Mouse (Mus musculus): ENCODE data around the gene Hist1h4b.

Gene Hist1h4b

DNA sequence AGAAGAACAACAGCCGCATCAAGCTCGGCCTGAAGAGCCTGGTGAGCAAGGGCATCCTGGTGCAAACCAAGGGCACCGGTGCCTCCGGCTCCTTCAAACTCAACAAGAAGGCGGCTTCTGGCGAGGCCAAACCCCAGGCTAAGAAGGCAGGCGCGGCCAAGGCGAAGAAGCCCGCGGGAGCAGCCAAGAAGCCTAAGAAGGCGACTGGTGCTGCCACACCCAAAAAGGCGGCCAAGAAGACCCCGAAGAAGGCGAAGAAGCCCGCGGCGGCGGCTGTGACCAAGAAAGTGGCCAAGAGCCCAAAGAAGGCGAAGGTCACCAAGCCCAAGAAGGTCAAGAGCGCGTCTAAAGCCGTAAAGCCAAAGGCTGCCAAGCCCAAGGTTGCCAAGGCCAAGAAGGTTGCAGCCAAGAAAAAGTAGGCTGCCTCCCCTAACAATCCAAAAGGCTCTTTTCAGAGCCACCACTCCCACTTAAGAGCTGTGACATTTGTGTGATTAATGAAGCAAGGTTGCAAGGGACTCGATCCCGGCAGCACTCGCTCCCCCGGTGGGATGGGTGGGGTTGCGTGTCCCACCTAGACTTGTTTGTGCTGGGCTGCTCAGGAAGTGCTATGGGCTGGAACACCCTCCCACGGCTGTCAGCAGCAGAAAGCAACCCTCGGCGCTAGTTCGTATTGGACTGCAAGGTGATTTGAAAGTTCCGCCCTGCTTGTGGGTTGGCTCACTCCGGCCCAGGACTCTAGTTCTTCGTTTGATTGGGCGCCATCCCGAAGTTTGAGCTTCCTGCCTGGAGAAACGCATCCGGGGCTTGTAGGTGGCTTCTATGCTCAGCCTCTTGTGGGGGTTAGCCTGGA is 17.5 kb upstream of the Hist1h4b start:
- in situ Hi-C loops (cut with MboI, MseI), result loop anchor here (25.0 kb wide), 1 partner anchor 1952 kb away; the partner anchor contains the start of genes Hist1h1b, Hist1h2an, Hist1h2bp and Hist1h3i

GRCm38 (mm10) chr13:23739922-23740252 is 16.9 kb upstream of the Hist1h4b start:
- in situ Hi-C loops (cut with MboI, MseI), result loop anchor here (10.0 to 25.0 kb wide), 2 partner anchors 1705 to 1953 kb away; partner anchors contain the start of genes Hist1h1b, Hist1h2ah, Hist1h2an and Hist1h2bk

DNA sequence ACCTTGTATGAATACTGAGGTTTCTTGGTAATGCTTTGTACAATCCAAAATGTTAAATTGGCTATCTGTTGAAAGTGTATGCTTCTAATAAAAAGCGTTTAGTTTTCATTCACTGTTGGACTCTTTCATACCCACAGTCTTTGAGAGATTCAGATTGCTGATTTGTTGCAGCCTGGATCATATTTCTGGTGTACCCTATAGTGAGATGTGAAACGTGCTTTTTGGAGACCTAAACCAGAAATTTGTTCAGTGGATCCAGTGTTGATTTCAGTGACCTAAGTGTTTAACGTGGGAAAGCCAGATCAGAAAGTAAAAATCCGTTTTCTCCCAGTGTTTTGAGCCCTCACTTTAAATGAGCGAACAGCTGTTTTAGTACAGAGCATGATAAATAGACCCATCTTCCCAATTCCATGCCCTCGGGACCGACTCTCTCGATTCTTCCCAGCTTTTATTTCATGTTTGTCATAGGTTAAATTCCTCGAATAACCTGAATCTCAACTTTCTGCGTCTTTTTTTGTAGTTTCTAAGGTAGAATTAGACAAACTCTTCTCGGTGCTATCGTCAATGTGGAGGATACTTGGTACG is 16.5 kb upstream of the Hist1h4b start:
- in situ Hi-C loops (cut with MboI, MseI), result loop anchor here (10.0 to 25.0 kb wide), 2 partner anchors 1706 to 1953 kb away; partner anchors contain the start of genes Hist1h1b, Hist1h2ah, Hist1h2an and Hist1h2bk

- in situ Hi-C loops (cut with MboI, MseI), result loop anchor here (10.0 to 25.0 kb wide), 2 partner anchors 1706 to 1954 kb away; partner anchors contain the start of genes Hist1h1b, Hist1h2ah, Hist1h2an and Hist1h2bk
Measured at GRCm38 (mm10) chr13:23740910-23741309, 15.9 kb upstream of the Hist1h4b start.

- in situ Hi-C loops (cut with MboI, MseI), result loop anchor here (10.0 to 25.0 kb wide), 2 partner anchors 1707 to 1955 kb away; partner anchors contain the start of genes Hist1h1b, Hist1h2ah, Hist1h2an and Hist1h2bk
Measured at GRCm38 (mm10) chr13:23742007-23742406, 14.8 kb upstream of the Hist1h4b start.

DNA sequence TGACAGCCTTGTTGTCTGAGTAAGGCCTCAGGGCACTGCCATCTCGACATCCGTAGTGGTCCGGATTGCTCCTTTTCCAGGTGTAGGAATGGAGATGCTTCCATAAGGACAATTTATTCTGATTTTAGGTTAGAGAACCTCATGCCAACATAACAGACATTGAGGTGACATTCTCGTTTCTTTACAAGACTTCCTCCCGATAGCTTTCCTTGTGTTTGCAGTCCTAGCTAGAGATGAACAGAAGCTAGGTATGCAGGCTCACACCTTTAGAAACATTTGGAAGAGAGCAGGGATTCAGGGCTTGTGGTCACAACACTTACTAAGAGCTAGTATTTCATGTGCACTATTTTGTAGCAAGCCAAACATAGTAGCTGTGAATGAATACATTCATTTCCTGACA is 13.6 kb upstream of the Hist1h4b start:
- in situ Hi-C loops (cut with MboI, MseI), result loop anchor here (10.0 to 25.0 kb wide), 2 partner anchors 1708 to 1956 kb away; partner anchors contain the start of genes Hist1h1b, Hist1h2ah, Hist1h2an and Hist1h2bk

GRCm38 (mm10) chr13:23743963-23744362 is 12.8 kb upstream of the Hist1h4b start:
- in situ Hi-C loops (cut with MboI, MseI), result loop anchor here (10.0 to 25.0 kb wide), 2 partner anchors 1709 to 1957 kb away; partner anchors contain the start of genes Hist1h1b, Hist1h2ah, Hist1h2an and Hist1h2bk

- in situ Hi-C loops (cut with MboI, MseI), result loop anchor here (5.0 to 25.0 kb wide), 3 partner anchors 162 to 1957 kb away; partner anchors contain the start of genes Hist1h1b, Hist1h2ah, Hist1h2an and Hist1h2bk
Measured at GRCm38 (mm10) chr13:23744421-23745380, 12.1 kb upstream of the Hist1h4b start.

DNA sequence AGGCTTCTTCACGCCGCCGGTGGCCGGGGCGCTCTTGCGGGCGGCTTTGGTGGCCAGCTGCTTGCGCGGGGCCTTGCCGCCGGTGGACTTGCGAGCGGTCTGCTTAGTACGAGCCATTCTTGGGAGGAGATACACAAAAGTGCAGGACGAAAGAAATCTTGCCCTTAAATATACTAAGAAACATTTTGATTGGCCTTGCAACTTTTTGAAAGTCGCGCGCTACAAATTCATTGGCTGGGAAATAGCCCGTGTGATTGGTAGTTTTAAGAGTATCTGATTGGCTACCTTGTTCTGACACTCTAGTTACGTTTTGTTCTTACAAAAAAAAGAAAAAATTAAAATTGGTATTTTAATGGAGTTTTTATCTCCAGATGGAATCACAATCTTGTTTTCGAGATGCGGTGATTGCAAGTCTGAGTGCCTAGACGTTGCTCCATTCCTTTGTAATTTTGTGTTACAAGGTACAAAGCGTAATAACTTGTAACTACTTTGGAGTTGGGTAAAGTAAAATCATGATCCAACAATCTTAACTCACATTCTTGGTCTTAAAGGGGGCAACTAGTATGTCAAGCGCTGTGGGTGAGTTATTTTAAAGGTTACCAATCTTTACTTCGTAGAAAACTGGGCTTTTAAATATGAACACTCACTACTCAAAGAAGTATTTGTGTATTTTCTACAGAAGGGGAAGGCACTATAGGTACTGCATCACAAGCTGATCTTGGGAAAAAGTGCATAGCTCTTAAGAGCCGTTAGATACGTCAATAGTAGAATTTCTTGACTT is 11.2 kb upstream of the Hist1h4b start, which contains the start of gene Hist1h3c:
Hist1h3c (minus strand) TSS at position 222 of the 781 bp plus-strand sequence.
- in situ Hi-C loops (cut with MboI, MseI), result loop anchor here (5.0 to 25.0 kb wide), 3 partner anchors 163 to 1958 kb away; partner anchors contain the start of genes Hist1h1b, Hist1h2ah, Hist1h2an and Hist1h2bk

GRCm38 (mm10) chr13:23746201-23747080 is 10.4 kb upstream of the Hist1h4b start, which contains the start of gene Hist1h2bb:
Gene Hist1h2bb, plus strand, starts transcription at chr13:23746734.
- in situ Hi-C loops (cut with MboI, MseI), result loop anchor here (5.0 to 25.0 kb wide), 3 partner anchors 164 to 1959 kb away; partner anchors contain the start of genes Hist1h1b, Hist1h2ah, Hist1h2an and Hist1h2bk

- in situ Hi-C loops (cut with MboI, MseI), result loop anchor here (5.0 to 25.0 kb wide), 3 partner anchors 165 to 1960 kb away; partner anchors contain the start of genes Hist1h1b, Hist1h2ah, Hist1h2an and Hist1h2bk
Measured at GRCm38 (mm10) chr13:23747081-23747891, 9.5 kb upstream of the Hist1h4b start.

DNA sequence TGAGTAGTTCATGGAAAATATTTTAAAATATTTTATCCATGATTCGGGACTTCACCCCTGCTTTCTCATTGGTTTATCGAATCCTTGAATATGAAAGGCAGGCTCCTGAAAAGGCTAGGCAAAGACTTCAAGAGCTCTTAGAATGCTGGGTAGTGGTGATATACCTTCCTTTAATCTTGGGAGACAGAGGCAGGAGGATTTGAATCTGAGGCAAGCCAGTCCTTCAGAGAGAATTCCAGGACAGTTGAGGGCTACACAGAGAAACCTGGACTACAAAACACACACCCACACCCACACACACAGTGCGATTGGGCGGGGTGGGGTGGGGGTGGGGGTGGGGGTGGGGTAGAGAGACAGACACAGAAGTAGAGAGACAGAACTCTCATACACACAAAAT is 8.9 kb upstream of the Hist1h4b start:
- in situ Hi-C loops (cut with MboI, MseI), result loop anchor here (5.0 to 25.0 kb wide), 3 partner anchors 166 to 1961 kb away; partner anchors contain the start of genes Hist1h1b, Hist1h2ah, Hist1h2an and Hist1h2bk

DNA sequence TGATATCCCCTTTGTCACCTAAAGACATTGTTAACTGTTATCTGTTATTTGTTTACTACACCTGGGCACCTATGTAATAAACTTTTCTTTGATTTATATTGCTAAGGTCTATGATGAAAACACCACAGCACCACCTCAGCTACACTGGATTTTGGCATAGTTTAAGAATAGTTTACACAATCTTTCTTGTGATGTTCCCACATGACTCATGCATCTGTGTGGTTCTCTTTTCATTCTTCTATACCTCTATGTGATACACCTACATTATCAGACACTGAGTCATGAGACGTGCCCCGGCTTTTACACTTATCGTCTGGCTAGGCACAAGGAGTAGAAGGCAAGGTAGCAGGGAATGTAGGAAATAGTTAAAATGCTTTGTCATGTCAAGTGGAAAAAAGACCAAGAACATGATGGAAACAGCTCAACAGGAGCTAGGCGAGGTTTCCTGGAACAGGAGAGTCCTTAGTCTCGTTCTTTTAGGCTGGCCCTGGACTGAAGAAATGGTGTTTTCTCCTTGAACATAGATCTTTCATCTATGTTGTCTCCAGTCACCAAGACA is 7.2 kb upstream of the Hist1h4b start:
- in situ Hi-C loops (cut with MboI, MseI), result loop anchor here (5.0 to 25.0 kb wide), 5 partner anchors 167 to 1962 kb away; partner anchors contain the start of genes Hist1h1b, Hist1h2ah, Hist1h2an and Hist1h2bk

- in situ Hi-C loops (cut with MboI, MseI), result loop anchor here (25.0 kb wide), 2 partner anchors 861 to 1036 kb away; no protein-coding TSS in a partner anchor
Measured at GRCm38 (mm10) chr13:23750839-23751477, 5.9 kb upstream of the Hist1h4b start, which contains the start of gene Hist1h2ab. Gene Hist1h2ab, plus strand, starts transcription at chr13:23751126.

DNA sequence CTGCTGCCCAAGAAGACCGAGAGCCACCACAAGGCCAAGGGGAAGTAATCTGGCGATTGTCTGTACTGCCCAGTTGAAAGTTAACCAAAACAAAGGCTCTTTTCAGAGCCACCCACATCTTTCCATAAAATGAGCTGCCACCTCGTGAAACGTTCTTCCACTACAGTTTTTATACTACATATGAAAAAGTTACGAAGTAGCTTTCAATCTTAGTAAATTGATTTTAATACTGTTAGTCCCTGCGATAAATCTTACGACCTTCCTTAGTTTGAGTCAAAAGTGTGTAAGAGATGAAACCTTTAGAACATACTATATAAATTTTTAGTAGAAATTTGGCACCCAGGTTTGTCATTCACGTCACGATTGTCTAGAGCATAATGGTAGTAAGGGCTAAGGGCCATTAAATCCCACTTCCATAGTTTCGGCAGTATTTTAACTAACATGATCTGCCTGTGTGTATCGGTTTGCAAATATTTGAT is 5.3 kb upstream of the Hist1h4b start:
- in situ Hi-C loops (cut with MboI, MseI), result loop anchor here (25.0 kb wide), 2 partner anchors 861 to 1036 kb away; no protein-coding TSS in a partner anchor

All from regulatory T cell (primary cell).